Mouse (Mus musculus) spleen, adult 2 months (tissue): ENCODE data around the gene Nek5. TPM values are rescaled to one million over a fixed set of nuclear protein-coding genes. Genes with fewer than 3 reads are reported as not detected.

Source experiments
- DNase-seq, 2 experiments: peaks; one replicate each; pipeline versions ENCODE4 v3.0.0 to v3.0.0-alpha.2; 2012 to 2021; ENCODE audit warnings: low spot score in 2 of 2, low read depth in 1 of 2
- H3K27ac ChIP-seq: fragments of 200-500 bp; 2 replicates; pipeline ENCODE4 v1.5.1; 2012; ENCODE audit warnings: low read length, inconsistent platforms; ENCODE audit not compliant: insufficient read depth
- H3K27me3 ChIP-seq: fragments of 200-500 bp; 2 replicates; pipeline ENCODE4 v1.6.1; 2012; ENCODE audit warnings: mild to moderate bottlenecking, moderate library complexity, low read length, inconsistent platforms; ENCODE audit not compliant: control insufficient read depth, insufficient read depth
- H3K36me3 ChIP-seq: fragments of 200-500 bp; 2 replicates; pipeline ENCODE4 v1.6.1; 2012; ENCODE audit warnings: mild to moderate bottlenecking, low read length, inconsistent platforms; ENCODE audit not compliant: control insufficient read depth, insufficient read depth
- H3K4me1 ChIP-seq: fragments of 200-500 bp; 2 replicates; pipeline ENCODE4 v1.6.1; 2011; ENCODE audit warnings: inconsistent platforms; ENCODE audit not compliant: control insufficient read depth, insufficient read depth, insufficient read length
- H3K4me3 ChIP-seq: fragments of 200-500 bp; 2 replicates; pipeline ENCODE4 v1.5.1; 2011; ENCODE audit warnings: mild to moderate bottlenecking, inconsistent platforms; ENCODE audit not compliant: insufficient read depth, insufficient read length; ENCODE audit errors: extremely low read depth
- CTCF ChIP-seq: fragments of 200-500 bp; IDR thresholded peaks from 2 replicates; pipeline ENCODE4 v1.5.1; 2011; ENCODE audit warnings: mild to moderate bottlenecking, inconsistent platforms; ENCODE audit not compliant: insufficient read depth, insufficient read length, insufficient replicate concordance; ENCODE audit errors: extremely low read depth
- POLR2A ChIP-seq: fragments of 200-500 bp; IDR thresholded peaks from 2 replicates; pipeline ENCODE4 v1.6.1; 2011; ENCODE audit warnings: low read depth, low read length, inconsistent platforms
- WGBS: fragments of 180-500 bp; shearing (Covaris S2); methylation state at CpG from one replicate; pipeline ENCODE4 v1.1.7; 2018; 5-methylcytosine and 5-hydroxymethylcytosine counted together
- polyA plus RNA-seq: library from polyadenylated mRNA; depleted of rRNA; stranded (reverse); fragments of >200 nt; gene quantifications from 2 replicates; pipeline ENCODE4 v1.2.3, GENCODE M21; 2012

The Nek5 gene
- polyA plus RNA-seq, 1 experiment, result not detected

DNA sequence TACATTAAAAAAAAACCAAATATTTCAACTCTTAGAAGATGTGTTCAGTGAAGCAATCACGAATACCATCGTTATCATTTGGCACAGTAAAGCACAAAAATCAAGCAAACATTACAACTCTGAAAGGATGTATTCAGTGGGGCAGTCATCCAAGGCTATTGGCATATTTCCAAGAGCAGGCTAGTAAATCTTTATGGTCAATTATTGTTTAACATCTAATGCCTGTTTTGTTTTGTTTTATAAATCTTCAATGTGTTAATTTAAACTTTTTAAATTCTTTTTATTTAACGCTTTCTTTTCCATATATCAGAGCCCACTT is 25.5 kb upstream of the Nek5 start:
- no peak for DNase-seq

DNA sequence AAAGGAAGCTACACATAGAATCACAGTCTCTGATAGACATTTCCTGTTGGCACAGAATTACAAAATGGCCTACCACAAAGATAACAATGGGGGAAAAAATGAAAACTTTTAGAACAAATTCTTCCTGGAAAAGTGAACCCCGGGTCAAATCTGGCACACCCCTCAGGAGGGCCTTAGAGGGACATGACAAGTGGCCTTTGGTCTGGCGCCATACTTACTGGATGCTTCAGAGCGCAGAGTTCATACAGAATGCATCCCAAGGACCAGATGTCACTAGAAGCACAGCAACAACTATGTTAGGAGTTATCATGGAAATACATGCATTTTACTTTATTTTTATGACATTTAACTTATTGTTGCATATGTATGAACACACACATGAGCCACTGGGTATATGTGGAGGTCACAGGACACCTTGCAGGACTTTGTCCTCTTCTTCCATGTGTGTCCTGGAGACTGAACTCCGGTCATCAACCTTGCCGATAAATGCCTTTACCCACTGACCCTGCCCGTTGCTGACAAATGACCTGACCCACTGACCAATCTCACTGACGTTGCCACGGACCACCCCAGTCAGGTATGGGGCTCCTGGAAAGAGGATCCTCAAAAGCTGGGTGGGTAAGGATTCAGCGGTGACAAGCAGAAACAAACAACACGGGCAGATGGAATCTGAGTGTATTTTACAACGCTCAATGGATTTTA is 24.9 kb upstream of the Nek5 start:
- H3K27me3 ChIP-seq, result no peaks in the 10 kb centered on the region
- H3K4me1 ChIP-seq, result no peaks in the 10 kb centered on the region
- peaks cover 2% of the 10 kb centered on the region; the same call in 1 of the 2 replicates for H3K36me3 ChIP-seq
- TF ChIP-seq CTCF (no peak), POLR2A (no peak)
- H3K27ac ChIP-seq, result no peak overlapping the region
- H3K4me3 ChIP-seq, result no peak overlapping the region
- no peak for DNase-seq
- WGBS, result 93% methylated on average over 11 of the region's 11 CpGs

More for the DNA sequence above, 25.5 kb upstream of the Nek5 start:
- TF ChIP-seq CTCF (no peak), POLR2A (no peak)
- H3K36me3 ChIP-seq, result peaks cover 4% of the 10 kb centered on the region; the same call in 1 of the 2 replicates
- H3K4me3 ChIP-seq, result no peak overlapping the region
- no peaks in the 10 kb centered on the region for H3K4me1 ChIP-seq
- H3K27ac ChIP-seq, result no peak overlapping the region
- no peaks in the 10 kb centered on the region for H3K27me3 ChIP-seq
- 89% methylated on average over 3 of the region's 3 CpGs for WGBS

DNA sequence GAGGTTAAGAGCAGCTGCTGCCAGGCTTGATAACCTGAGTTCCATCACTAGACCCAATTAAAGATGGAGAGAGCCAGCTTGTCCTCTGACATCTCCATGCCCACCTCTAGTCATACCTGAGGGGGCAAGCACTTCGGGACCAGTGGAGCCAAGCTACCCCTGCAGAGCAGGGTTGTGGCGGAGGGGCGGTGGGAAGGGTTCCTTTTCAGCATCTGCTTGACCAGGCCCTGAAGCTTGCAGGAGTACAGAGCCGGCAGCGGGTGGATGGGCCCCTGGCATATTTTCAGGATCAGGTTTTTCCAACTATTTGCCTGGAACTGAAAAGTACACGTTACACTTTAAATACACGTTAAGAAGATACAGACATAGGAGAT is 23.5 kb upstream of the Nek5 start:
- no peak for TF ChIP-seq POLR2A
- no peak for TF ChIP-seq CTCF
- WGBS, result 95% methylated on average over 7 of the region's 7 CpGs
- H3K4me3 ChIP-seq, result no peak overlapping the region

DNA sequence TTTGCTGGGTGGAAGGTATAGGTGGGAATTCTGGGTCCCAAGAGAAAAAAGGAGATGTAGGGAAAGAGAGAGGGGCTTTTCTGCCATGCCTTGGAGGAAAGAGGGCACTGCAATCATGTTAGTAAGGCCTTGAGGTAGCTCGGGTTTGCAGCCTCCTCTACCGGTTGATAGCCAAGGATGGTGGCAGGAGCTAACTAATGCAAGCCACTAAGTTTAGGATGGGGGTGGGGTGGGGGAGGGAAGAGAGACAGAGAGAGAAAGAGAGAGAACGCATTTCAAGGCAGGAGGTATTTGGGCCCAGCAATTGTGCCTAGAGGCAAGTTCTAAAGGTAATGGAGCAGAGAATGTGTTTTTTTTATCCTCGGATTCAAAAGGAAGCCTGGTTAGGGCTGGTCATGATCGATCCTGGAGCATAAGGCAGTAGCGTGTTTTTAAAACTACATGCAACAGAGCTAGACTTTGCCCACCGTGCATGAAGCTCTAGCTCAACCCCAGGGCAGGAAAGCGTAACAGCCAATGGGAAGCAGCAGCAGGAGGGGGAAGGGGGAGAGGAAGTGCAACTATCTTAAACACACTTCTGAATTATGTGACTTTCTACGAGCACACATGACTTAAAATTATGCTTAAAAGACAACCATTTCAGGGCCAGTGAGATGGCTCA is 23.0 kb upstream of the Nek5 start:
- WGBS, result 76% methylated on average over 9 of the region's 9 CpGs
- TF ChIP-seq POLR2A (no peak), CTCF (no peak)
- no peak overlapping the region for H3K27ac ChIP-seq
- H3K4me1 ChIP-seq, result no peaks in the 10 kb centered on the region
- no peak overlapping the region for H3K4me3 ChIP-seq
- H3K36me3 ChIP-seq, result peaks cover 2% of the 10 kb centered on the region; the same call in 1 of the 2 replicates
- no peak for DNase-seq
- H3K27me3 ChIP-seq, result no peaks in the 10 kb centered on the region

More for the DNA sequence above, 23.5 kb upstream of the Nek5 start:
- Histone ChIP-seq H3K27me3 (no peaks in the 10 kb centered on the region), H3K27ac (no peak overlapping the region), H3K36me3 (peaks cover 2% of the 10 kb centered on the region; the same call in 1 of the 2 replicates), H3K4me1 (no peaks in the 10 kb centered on the region)
- DNase-seq, result no peak

DNA sequence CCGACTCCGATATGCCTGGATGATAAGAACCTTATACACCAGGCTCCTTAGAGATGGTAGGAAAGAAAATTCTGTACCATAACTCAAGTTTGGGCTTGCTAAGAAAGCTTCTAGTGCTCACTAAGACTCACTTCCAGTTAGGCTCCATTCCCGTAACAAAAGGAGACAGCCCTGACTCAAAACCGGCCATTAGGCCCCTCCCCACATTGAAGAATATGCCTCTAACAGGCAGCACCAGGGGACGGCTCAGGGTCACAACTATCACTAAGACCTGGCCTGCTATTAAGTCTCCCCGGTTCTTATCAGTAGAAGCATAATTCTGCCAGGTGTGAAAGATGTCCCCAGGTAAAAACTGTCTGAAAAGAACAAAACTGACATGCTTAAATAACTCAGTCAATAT is 21.0 kb upstream of the Nek5 start:
- no peak overlapping the region for H3K4me3 ChIP-seq
- no peak overlapping the region for H3K27ac ChIP-seq
- no peaks in the 10 kb centered on the region for H3K27me3 ChIP-seq
- DNase-seq, result no peak
- TF ChIP-seq CTCF (no peak), POLR2A (no peak)
- H3K36me3 ChIP-seq, result peaks cover 2% of the 10 kb centered on the region; the same call in 1 of the 2 replicates
- H3K4me1 ChIP-seq, result no peaks in the 10 kb centered on the region
- 89% methylated on average over 6 of the region's 6 CpGs for WGBS

DNA sequence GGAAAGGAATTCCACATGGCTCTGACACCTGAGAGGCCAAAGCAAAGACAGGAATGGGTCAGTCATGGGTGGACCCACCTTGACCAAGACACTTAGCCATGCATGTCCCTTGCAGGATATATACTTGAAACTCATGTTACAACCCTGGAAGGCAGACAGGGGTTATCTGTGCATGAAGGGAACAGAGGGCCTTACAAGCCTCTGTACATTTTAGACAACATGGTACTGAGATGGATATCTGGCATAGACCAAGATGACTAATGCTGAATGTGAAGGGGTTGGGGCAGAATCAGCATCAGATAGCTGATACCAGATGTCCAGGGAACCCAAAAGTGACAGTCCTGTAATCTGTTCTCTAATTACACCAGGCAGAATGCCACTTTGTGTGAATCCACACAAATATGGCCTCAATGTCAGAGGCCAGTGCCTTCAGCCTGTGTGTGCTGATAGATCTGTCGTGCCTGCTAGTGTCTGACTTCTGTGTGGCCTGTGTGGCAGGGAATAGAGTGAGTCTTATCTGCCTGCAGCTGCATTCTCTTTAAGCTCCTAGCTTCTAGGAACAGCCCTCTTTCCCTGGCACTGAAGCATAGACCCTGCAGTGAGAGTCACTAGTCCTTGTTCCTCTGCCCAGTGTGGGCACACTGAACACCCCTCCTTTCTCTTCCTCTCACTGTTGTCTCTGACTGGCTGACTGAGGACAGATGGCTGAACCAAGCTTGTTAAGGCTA is 19.1 kb upstream of the Nek5 start:
- TF ChIP-seq CTCF (no peak), POLR2A (no peak)
- H3K4me1 ChIP-seq, result no peaks in the 10 kb centered on the region
- no peak for DNase-seq
- WGBS, result 83% methylated on average over 1 of the region's 1 CpGs
- H3K27me3 ChIP-seq, result no peaks in the 10 kb centered on the region
- H3K36me3 ChIP-seq, result peaks cover 2% of the 10 kb centered on the region; the same call in 1 of the 2 replicates
- H3K27ac ChIP-seq, result no peak overlapping the region
- H3K4me3 ChIP-seq, result no peak overlapping the region
